Comparison of ENCODE assay signal across 37 mouse cellular contexts in the genomic region with DNA sequence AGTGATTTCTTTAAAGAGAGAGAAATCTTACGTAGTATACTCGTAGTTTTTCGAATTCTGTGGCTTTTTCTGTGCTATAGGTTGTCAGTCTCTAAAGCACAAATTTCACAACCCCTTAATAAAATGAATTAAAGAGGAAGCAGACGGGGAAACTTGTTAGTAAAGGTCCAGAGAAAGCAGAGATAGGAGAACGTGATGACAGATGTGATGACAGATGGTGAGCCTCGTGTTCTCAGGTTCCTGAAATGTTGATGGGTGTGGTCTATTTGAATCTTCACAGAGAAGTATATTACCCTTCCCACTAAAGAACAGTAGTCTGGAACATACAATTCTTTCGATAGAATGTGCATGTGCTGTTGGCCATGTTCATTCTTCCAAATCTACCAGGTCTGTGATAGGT. TPM values are rescaled to one million over a fixed set of nuclear protein-coding genes. Genes with fewer than 3 reads are reported as not detected.
"Had no signal": no experiment of that assay in that cellular context is flagged by ENCODE, and none has a peak within 500 bp of the region (broad histone marks: within the 10 kb centered on the region; RNA-seq: fewer than 3 reads in every experiment).

No protein-coding gene starts in this region.

- H3K36me3 ChIP-seq: heart, embryonic 13.5 days; heart, embryonic 15.5 days; hindbrain, embryonic 13.5 days; hindbrain, embryonic 15.5 days; limb, embryonic 10.5 days; limb, embryonic 12.5 days had no signal

- ATAC-seq: forebrain, postnatal 0 days; hindbrain, postnatal 0 days; intestine, embryonic 16.5 days had no signal

- DNase-seq: forebrain, postnatal 0 days; gastrocnemius, adult 2 months; gastrocnemius, postnatal 10 days; gastrocnemius, postnatal 25 days; heart, adult 11 months; heart, adult 2 months; heart, postnatal 14 days; heart, postnatal 36 days; kidney, adult 11 months; kidney, adult 2 months; kidney, adult 9 months; kidney, postnatal 10 days; kidney, postnatal 25 days; kidney, postnatal 4 days; liver had no signal

- H3K9ac ChIP-seq: forebrain, postnatal 0 days; heart, embryonic 13.5 days; heart, embryonic 15.5 days; hindbrain, embryonic 13.5 days; hindbrain, embryonic 15.5 days; limb, embryonic 12.5 days had no signal

- H3K4me3 ChIP-seq: gastrocnemius, adult 2 months; heart, adult 2 months; heart, embryonic 13.5 days; heart, embryonic 15.5 days; hindbrain, embryonic 13.5 days; hindbrain, embryonic 15.5 days; layer of hippocampus, adult 2 months; left cerebral cortex, adult 2 months; limb, embryonic 10.5 days; limb, embryonic 12.5 days had no signal

- H3K27me3 ChIP-seq: heart, embryonic 13.5 days; heart, embryonic 15.5 days; hindbrain, embryonic 13.5 days; hindbrain, embryonic 15.5 days; limb, embryonic 12.5 days had no signal

- H3K9me3 ChIP-seq: heart, embryonic 13.5 days; heart, embryonic 15.5 days; hindbrain, embryonic 13.5 days; hindbrain, embryonic 15.5 days; limb, embryonic 10.5 days; limb, embryonic 12.5 days had no signal

- H3K4me1 ChIP-seq: heart, embryonic 15.5 days; hindbrain, embryonic 13.5 days; hindbrain, embryonic 15.5 days; limb, embryonic 10.5 days; limb, embryonic 12.5 days had no signal

- H3K27ac ChIP-seq: gastrocnemius, adult 2 months; heart, adult 2 months; heart, embryonic 13.5 days; heart, embryonic 15.5 days; hindbrain, embryonic 13.5 days; hindbrain, embryonic 15.5 days; hindbrain, postnatal 0 days; layer of hippocampus, adult 2 months; left cerebral cortex, adult 2 months; limb, embryonic 10.5 days; limb, embryonic 12.5 days had no signal

- H3K4me2 ChIP-seq: heart, embryonic 11.5 days; heart, embryonic 13.5 days; heart, embryonic 15.5 days; hindbrain, embryonic 13.5 days; hindbrain, embryonic 15.5 days; limb, embryonic 12.5 days had no signal

RNA-seq across cellular contexts. Expression of gene Spta1, which starts 32.1 kb away (rescaled TPM):
- total RNA-seq: hindbrain, postnatal 0 days had no signal

RNA-seq across cellular contexts. Expression of gene Olfr419, which starts 47.2 kb away (rescaled TPM):
- total RNA-seq: forebrain, postnatal 0 days; gastrocnemius, adult 2 months; gastrocnemius, postnatal 10 days; gastrocnemius, postnatal 25 days; gastrocnemius, postnatal 4 days; heart, adult 2 months; heart, postnatal 14 days; heart, postnatal 36 days; hematopoietic stem cell, adult 5-6 weeks; hindbrain, postnatal 0 days; layer of hippocampus, adult 2 months; layer of hippocampus, postnatal 10 days; layer of hippocampus, postnatal 25 days; left cerebral cortex, adult 2 months; left cerebral cortex, postnatal 14 days; left cerebral cortex, postnatal 36 days had no signal
- polyA plus RNA-seq: forebrain, postnatal 0 days; heart, adult 2 months; heart, embryonic 11.5 days; heart, embryonic 13.5 days; heart, embryonic 15.5 days; heart, postnatal 0 days; hindbrain, embryonic 11.5 days; hindbrain, embryonic 13.5 days; hindbrain, embryonic 15.5 days; hindbrain, postnatal 0 days; intestine, embryonic 14.5 days; intestine, embryonic 16.5 days; kidney, adult 2 months; kidney, embryonic 16.5 days; limb, embryonic 10.5 days; limb, embryonic 12.5 days; limb, embryonic 14.5 days had no signal

RNA-seq across cellular contexts. Expression of gene Olfr420, which starts 49.3 kb away (rescaled TPM):
- total RNA-seq: forebrain, postnatal 0 days; gastrocnemius, adult 2 months; gastrocnemius, postnatal 10 days; gastrocnemius, postnatal 25 days; gastrocnemius, postnatal 4 days; heart, adult 2 months; heart, postnatal 14 days; heart, postnatal 36 days; hematopoietic stem cell, adult 5-6 weeks; hindbrain, postnatal 0 days; layer of hippocampus, adult 2 months; layer of hippocampus, postnatal 10 days; layer of hippocampus, postnatal 25 days; left cerebral cortex, adult 2 months; left cerebral cortex, postnatal 14 days; left cerebral cortex, postnatal 36 days had no signal
- polyA plus RNA-seq: forebrain, postnatal 0 days; heart, adult 2 months; heart, embryonic 13.5 days; heart, embryonic 15.5 days; heart, postnatal 0 days; hindbrain, embryonic 11.5 days; hindbrain, embryonic 13.5 days; hindbrain, embryonic 15.5 days; hindbrain, postnatal 0 days; intestine, embryonic 14.5 days; intestine, embryonic 16.5 days; kidney, adult 2 months; kidney, embryonic 16.5 days; limb, embryonic 10.5 days; limb, embryonic 12.5 days; limb, embryonic 14.5 days had no signal
